Mouse (Mus musculus) mammary gland, adult 2 months (tissue): Measurements from ENCODE around the gene Efcab2. TPM values are rescaled to one million over a fixed set of nuclear protein-coding genes. Genes with fewer than 3 reads are reported as not detected.

Experiments
- polyA plus RNA-seq: library from polyadenylated mRNA; depleted of rRNA; stranded (reverse); fragments of >200 nt; gene quantifications from 2 replicates; pipeline ENCODE4 v1.2.3, GENCODE M21; 2012; ENCODE audit warnings: low replicate concordance; rRNA removed

Gene Efcab2
- polyA plus RNA-seq = 0.11 and 0.83 TPM in 2 replicates

GRCm38 (mm10) chr1:178405951-178406711, at the start of gene Efcab2:
Efcab2 (plus strand) TSS chr1:178406085.

GRCm38 (mm10) chr1:178528431-178529351, 122.8 kb downstream of the Efcab2 start, which contains the start of gene Kif26b:
Kif26b (plus strand) TSS chr1:178529125.

Other genes starting within 250 kb of the Efcab2 start
- gene Desi2, start 218.7 kb upstream of the Efcab2 start, polyA plus RNA-seq = 10.3 and 15.1 TPM in 2 replicates
- gene Cox20, start 87.0 kb upstream of the Efcab2 start, polyA plus RNA-seq = 7.9 and 19.3 TPM in 2 replicates
- gene Hnrnpu, start 68.3 kb upstream of the Efcab2 start, polyA plus RNA-seq = 34.9 and 43.3 TPM in 2 replicates
- gene Kif26b, start 123.0 kb downstream of the Efcab2 start, polyA plus RNA-seq = 0.17 and 0.32 TPM in 2 replicates